Mouse (Mus musculus): Measurements from ENCODE around the gene Fhdc1. TPM values are rescaled to one million over a fixed set of nuclear protein-coding genes. Genes with fewer than 3 reads are reported as not detected.
A peak's percentile ranks its signal among the peaks of the same experiment; 100 is the strongest.

The Fhdc1 gene
- polyA plus RNA-seq, 1 experiment from 2014 or later, result 13.6 TPM

DNA sequence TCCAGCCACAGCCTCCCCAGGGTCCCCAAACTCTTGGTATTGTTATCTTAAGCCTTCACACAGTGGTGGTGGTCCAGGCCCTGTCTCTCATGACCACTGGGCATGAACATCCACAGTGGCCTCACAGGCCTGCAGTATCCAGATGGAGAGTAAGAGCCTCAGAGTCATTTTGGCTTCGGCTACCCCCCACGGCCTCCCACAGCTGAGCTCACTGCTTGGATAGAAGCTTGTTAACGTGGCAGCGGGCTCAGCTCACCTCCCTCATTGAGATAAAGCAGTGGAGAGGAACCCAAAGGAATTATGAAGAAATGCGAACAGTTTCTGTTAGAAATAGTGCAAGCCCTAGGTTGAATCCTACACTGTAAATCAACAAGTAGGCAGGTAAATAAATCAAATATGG is 32.4 kb downstream of the Fhdc1 start:
- ATAC-seq (ENCODE audit: insufficient read depth, low FRiP score, low read depth), result no peak
- H3K27ac ChIP-seq, result no peak overlapping the region
- no peaks in the 10 kb centered on the region for H3K4me1 ChIP-seq
- H3K4me2 ChIP-seq, result no peak overlapping the region
- no peaks in the 10 kb centered on the region for H3K9me3 ChIP-seq
- H3K27me3 ChIP-seq (replicated peaks), result no peaks in the 10 kb centered on the region
- no peak overlapping the region for H3K4me3 ChIP-seq (replicated peaks)
- no peak overlapping the region for H3K9ac ChIP-seq
- peaks cover 6% of the 10 kb centered on the region; the same call in 1 of the 2 replicates for H3K36me3 ChIP-seq
- 69% methylated on average over 5 of the region's 5 CpGs for WGBS

DNA sequence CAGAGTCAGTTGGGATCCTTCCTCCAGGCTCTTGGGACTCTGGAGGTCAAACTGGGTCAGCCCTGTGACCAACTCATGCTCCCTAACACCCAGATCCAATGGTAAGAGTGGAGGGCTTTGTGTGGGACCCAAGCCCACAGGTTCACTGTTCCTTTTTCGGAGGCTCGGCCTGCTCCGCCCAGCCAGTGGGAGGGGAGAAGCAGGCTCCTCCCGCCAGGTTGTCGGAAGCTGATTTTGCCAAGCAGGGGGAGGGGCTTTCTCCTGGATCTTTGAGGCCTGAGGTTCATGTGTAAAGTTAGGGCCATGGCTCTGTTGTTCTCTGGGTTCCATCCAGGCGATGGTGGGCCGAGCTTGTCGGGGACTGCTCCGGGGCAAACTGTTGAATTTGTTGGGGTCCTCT is 34.4 kb downstream of the Fhdc1 start:
- H3K36me3 ChIP-seq, result peaks cover 6% of the 10 kb centered on the region; the same call in 1 of the 2 replicates
- H3K27ac ChIP-seq, result no peak overlapping the region
- H3K4me2 ChIP-seq, result no peak overlapping the region
- H3K4me3 ChIP-seq (replicated peaks), result no peak overlapping the region
- H3K4me1 ChIP-seq, result no peaks in the 10 kb centered on the region
- 56% methylated on average over 9 of the region's 9 CpGs for WGBS
- no peaks in the 10 kb centered on the region for H3K27me3 ChIP-seq (replicated peaks)
- no peaks in the 10 kb centered on the region for H3K9me3 ChIP-seq
- ATAC-seq (ENCODE audit: insufficient read depth, low FRiP score, low read depth), result no peak
- no peak overlapping the region for H3K9ac ChIP-seq

DNA sequence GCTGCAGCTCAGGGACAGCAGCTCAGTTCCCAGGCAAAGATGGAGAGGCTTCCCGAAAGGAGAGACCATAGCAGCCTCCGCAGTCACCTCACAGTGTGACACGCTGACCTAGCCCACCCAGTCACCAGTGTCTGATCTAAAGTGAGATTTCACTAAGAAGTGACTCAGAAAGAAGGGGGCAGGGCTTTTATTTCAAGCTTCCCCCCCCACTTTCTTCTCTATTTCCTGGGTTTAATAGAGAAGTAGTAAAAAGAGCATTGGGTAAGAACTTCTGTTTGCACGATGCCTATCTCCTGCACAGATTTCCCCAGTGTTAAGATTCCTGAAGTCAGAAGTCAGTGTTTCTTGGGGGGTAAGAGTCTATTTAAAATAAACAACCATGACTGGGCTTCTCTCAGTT is 37.3 kb downstream of the Fhdc1 start:
- no peak overlapping the region for H3K9ac ChIP-seq
- no peaks in the 10 kb centered on the region for H3K4me1 ChIP-seq
- no peak overlapping the region for H3K4me2 ChIP-seq
- ATAC-seq (ENCODE audit: insufficient read depth, low FRiP score, low read depth), result no peak
- no peaks in the 10 kb centered on the region for H3K9me3 ChIP-seq
- no peak overlapping the region for H3K4me3 ChIP-seq (replicated peaks)
- WGBS, result 82% methylated on average over 4 of the region's 4 CpGs
- peaks cover 6% of the 10 kb centered on the region; the same call in 1 of the 2 replicates for H3K36me3 ChIP-seq
- H3K27me3 ChIP-seq (replicated peaks), result no peaks in the 10 kb centered on the region
- no peak overlapping the region for H3K27ac ChIP-seq

DNA sequence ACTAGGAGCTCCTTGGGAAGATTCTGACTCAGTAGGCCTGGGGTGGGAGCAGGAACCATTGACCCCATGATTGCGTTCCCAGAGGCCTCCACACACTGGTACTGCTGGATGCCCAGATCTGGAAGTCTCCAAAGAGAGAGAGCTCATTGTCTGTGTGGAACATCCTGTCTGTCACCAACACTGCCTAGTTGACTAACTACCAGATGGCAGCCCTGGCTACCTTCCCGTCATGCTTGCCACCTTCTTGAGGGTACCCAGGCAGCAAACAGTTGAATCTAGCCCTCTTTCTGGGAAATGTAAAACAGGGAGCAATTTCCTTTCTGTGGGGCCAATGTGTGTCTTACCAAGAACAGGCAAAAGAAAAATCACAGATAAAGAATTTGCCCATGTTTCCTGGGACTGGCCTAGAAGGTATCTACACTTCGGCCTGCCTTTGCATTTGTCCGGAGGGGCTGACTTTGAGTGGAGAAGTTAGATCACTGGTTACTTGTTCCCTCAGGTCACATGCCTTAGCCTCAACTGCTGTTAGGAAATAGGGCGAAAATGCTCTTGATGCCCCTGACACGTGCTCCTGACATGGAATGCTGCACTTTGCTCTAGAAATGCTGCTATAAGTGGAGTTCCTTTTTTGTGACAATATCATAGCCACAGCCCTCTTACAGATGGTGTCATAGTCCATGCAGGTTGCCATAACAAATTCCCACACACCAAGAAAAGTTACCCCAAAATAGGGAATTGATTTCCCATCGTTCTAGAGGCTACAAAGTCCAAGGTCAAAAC is 40.6 kb downstream of the Fhdc1 start:
- peaks cover 9% of the 10 kb centered on the region; the same call in 1 of the 2 replicates for H3K4me1 ChIP-seq
- 89% methylated on average over 7 of the region's 7 CpGs for WGBS
- no peak for ATAC-seq (ENCODE audit: insufficient read depth, low FRiP score, low read depth)
- H3K27me3 ChIP-seq (replicated peaks), result no peaks in the 10 kb centered on the region
- no peak overlapping the region for H3K4me2 ChIP-seq
- H3K36me3 ChIP-seq, result 0 out of 2 replicates have a peak, but pooled peaks cover under 1% of the 10 kb centered on the region
- no peaks in the 10 kb centered on the region for H3K9me3 ChIP-seq
- H3K9ac ChIP-seq, result no peak overlapping the region
- no peak overlapping the region for H3K4me3 ChIP-seq (replicated peaks)
- no peak overlapping the region for H3K27ac ChIP-seq

DNA sequence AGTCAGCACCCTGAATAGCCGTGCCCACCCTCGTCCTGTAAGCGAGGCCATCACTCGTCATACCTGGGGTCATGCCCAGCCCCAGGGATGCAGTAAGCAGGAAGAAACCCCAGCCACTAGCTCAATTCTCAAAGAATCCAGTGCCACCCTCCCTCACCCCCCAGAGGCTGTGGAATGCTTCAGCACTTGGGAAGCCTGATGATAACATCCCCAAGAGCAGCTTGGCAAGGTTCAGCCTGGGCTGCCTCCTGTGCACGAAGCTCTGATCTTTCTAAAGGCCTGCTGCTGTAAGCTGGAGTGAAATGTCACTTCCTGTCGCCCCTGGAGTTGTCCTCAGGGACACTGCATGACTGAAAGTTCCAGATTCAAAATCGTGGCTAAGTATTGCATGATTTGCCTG is 41.4 kb downstream of the Fhdc1 start:
- Histone ChIP-seq H3K4me1 (peaks cover 12% of the 10 kb centered on the region; the same call in 1 of the 2 replicates), H3K9me3 (no peaks in the 10 kb centered on the region), H3K36me3 (no peaks in the 10 kb centered on the region), H3K4me2 (no peak overlapping the region), H3K27ac (no peak overlapping the region), H3K27me3 (replicated peaks) (no peaks in the 10 kb centered on the region), H3K4me3 (replicated peaks) (no peak overlapping the region), H3K9ac (no peak overlapping the region)
- ATAC-seq (ENCODE audit: insufficient read depth, low FRiP score, low read depth), result no peak
- 84% methylated on average over 7 of the region's 7 CpGs for WGBS

DNA sequence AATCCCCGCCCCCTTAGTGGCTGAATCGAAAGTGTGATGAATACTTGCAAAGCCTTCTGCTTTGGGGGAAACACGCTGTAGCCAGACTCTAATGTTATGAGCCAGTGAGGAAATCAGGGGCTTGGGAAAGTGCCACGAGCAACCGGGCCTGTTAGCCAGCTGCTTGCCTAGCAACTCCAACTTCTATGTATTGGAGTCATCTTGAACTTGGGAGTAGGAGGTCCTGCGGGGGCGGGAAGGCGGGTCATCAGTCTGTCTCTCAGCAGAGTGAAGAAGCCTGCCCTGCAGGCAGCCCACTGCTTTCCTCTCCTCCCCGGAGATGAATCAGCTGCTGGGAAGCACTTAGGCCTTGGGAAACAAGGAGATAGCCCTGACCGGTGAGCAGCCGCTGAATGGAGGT is 42.1 kb downstream of the Fhdc1 start:
- WGBS, result 60% methylated on average over 11 of the region's 11 CpGs
- H3K4me1 ChIP-seq, result peaks cover 12% of the 10 kb centered on the region; the same call in 1 of the 2 replicates
- H3K4me3 ChIP-seq (replicated peaks), result no peak overlapping the region
- H3K36me3 ChIP-seq, result no peaks in the 10 kb centered on the region
- H3K9me3 ChIP-seq, result no peaks in the 10 kb centered on the region
- no peak overlapping the region for H3K4me2 ChIP-seq
- H3K27ac ChIP-seq, result no peak overlapping the region
- no peaks in the 10 kb centered on the region for H3K27me3 ChIP-seq (replicated peaks)
- ATAC-seq (ENCODE audit: insufficient read depth, low FRiP score, low read depth), result no peak
- H3K9ac ChIP-seq, result no peak overlapping the region

DNA sequence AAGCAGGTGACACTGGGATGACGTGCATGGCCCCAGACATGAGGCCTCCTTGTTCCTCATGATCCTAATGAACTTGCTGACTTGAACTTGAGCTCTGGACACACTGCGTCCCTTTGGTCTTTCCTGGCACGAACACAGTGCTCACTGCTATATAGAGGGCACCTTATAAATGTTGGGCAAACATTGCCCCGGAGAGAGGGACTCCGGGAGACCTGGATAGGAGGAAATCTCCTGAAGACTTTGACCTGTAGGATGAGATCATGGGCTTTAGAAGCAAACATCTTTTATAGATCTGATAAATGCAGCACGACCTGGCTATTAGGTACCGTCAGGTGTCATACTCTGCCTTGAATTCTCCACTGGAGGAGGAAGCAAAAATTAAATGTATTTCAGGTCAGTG is 43.3 kb downstream of the Fhdc1 start:
- peaks cover 12% of the 10 kb centered on the region; the same call in 1 of the 2 replicates for H3K4me1 ChIP-seq
- ATAC-seq (ENCODE audit: insufficient read depth, low FRiP score, low read depth), result no peak
- H3K27ac ChIP-seq, result no peak overlapping the region
- WGBS, result 87% methylated on average over 7 of the region's 7 CpGs
- no peaks in the 10 kb centered on the region for H3K9me3 ChIP-seq
- no peaks in the 10 kb centered on the region for H3K27me3 ChIP-seq (replicated peaks)
- H3K4me2 ChIP-seq, result no peak overlapping the region
- no peaks in the 10 kb centered on the region for H3K36me3 ChIP-seq
- H3K4me3 ChIP-seq (replicated peaks), result no peak overlapping the region
- no peak overlapping the region for H3K9ac ChIP-seq

DNA sequence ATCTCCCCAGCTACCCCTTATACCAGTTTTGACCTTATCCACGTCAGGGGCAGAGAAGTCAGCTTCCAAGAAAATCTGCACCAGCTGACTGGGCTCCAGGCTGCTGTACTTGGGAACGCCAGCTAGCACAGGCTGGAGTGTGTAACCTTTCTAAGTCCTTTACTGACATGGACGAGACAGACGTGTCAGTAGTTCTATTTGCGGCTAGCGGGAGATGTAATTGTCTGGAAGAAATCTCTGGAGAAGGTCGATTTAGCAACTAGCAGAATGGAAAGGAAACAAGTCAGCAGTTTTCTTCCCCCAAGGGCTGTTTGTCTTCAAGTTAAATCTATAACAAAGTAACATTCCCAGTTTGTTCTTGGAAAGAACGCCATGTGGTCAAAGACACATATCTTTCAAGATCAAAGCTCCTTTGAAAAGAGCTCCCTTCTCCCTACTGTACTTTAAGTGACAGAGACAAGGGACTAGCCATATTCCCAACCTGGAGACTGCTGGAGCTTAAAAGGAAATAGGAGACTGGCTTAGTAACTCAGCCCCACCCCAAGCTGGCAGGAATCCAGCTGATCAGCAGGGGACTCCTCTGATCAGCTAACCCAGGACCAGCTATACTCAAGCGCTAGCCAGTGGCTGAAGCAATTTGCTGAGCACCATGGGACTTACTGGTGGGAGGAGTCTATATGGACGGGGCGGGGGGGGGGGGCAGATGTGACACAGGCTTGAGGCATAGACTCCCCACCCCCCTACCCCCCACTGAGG is 44.8 kb downstream of the Fhdc1 start:
- no peaks in the 10 kb centered on the region for H3K9me3 ChIP-seq
- peaks cover 26% of the 10 kb centered on the region for H3K4me1 ChIP-seq
- no peak overlapping the region for H3K9ac ChIP-seq
- no peak overlapping the region for H3K4me3 ChIP-seq (replicated peaks)
- ATAC-seq (ENCODE audit: insufficient read depth, low FRiP score, low read depth), result peak; percentile 44; the same call in 1 of the 2 replicates
- H3K36me3 ChIP-seq, result no peaks in the 10 kb centered on the region
- 24% methylated on average over 10 of the region's 11 CpGs for WGBS
- no peaks in the 10 kb centered on the region for H3K27me3 ChIP-seq (replicated peaks)
- no peak overlapping the region for H3K4me2 ChIP-seq
- peak overlapping the region; percentile 41 for H3K27ac ChIP-seq

DNA sequence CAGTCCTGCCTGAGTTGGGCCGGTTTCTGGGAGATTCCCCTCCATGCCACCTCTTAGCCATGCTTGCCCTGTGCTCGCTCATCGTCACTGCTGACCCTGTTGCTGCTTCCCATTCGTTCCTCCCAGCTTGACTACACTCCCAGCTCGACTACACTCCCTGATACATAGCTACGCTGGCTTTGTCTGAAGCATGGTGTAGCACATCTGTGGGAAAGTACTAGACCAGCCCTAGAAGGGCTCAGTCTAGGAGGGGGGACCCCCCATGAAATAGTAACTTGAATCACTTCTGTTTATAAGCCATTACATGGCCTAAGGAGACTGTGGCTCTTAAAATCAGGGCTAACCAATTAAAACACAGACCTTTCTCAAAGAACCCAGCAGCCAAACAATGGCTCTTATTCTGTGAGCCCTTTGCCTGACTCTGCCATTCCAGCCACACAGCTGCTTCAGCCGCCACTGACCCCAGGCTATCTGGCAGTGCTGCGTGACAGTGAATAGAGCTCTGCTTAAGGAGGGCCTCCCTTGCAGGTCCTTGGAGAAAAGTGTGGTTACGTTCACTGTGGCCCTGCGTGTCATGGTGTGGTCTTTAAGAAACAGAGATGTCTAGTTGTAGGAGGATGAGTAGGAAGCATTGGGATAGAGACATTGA is 47.3 kb downstream of the Fhdc1 start:
- Histone ChIP-seq H3K9ac (no peak overlapping the region), H3K9me3 (no peaks in the 10 kb centered on the region), H3K4me2 (no peak overlapping the region), H3K36me3 (no peaks in the 10 kb centered on the region), H3K4me1 (peaks cover 31% of the 10 kb centered on the region), H3K4me3 (replicated peaks) (no peak overlapping the region), H3K27ac (no peak overlapping the region), H3K27me3 (replicated peaks) (no peaks in the 10 kb centered on the region)
- 80% methylated on average over 10 of the region's 10 CpGs for WGBS
- ATAC-seq (ENCODE audit: insufficient read depth, low FRiP score, low read depth), result no peak

DNA sequence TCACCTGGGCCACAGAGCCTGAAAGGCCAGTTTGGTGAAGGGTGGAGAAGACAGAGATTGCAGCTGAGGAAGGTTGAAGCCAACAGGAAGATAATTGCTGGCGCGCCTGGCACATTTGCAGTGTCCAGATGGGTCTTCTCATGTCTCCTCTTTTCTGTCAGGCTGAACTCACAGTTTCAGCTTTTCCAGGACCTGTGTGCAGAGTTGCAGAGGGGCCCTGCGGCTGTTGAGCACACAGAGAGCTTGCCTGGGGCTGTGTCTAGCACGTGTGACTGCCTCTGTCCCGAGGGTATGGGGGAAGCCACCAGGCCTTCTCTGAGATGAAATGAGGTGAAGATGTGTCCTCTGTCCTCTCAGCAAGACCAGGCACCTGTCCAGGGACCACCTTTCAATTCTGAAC is 49.0 kb downstream of the Fhdc1 start:
- no peak overlapping the region for H3K9ac ChIP-seq
- no peaks in the 10 kb centered on the region for H3K9me3 ChIP-seq
- H3K27ac ChIP-seq, result peak overlapping the region; percentile 28; the same call in 1 of the 2 replicates
- peaks cover 31% of the 10 kb centered on the region for H3K4me1 ChIP-seq
- H3K4me2 ChIP-seq, result no peak overlapping the region
- no peak for ATAC-seq (ENCODE audit: insufficient read depth, low FRiP score, low read depth)
- no peaks in the 10 kb centered on the region for H3K36me3 ChIP-seq
- 32% methylated on average over 5 of the region's 5 CpGs for WGBS
- no peak overlapping the region for H3K4me3 ChIP-seq (replicated peaks)
- no peaks in the 10 kb centered on the region for H3K27me3 ChIP-seq (replicated peaks)

DNA sequence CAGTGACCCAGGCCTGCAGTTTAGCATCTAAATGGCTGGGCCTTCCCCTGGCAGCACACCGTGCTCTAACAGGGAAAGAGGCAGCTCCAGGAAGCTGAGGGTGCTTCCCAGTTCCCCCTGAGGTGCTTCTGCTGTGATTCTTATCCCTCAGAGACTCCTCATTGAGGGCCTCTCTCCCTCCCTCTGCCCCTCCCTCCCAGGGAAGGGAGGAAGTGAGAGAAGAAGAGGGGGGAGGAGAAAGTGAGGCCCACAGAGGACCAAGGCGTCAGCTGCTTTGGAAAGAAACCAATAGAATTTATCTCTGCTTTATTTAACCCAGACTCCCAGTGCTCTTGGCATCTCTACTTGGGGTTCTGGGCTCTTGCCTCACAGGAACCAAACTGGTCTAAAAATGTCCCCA is 50.1 kb downstream of the Fhdc1 start:
- no peak overlapping the region for H3K9ac ChIP-seq

More for the DNA sequence above, 50.1 kb downstream of the Fhdc1 start:
- no peak overlapping the region for H3K4me2 ChIP-seq
- no peaks in the 10 kb centered on the region for H3K9me3 ChIP-seq
- no peak overlapping the region for H3K4me3 ChIP-seq (replicated peaks)
- H3K27me3 ChIP-seq (replicated peaks), result no peaks in the 10 kb centered on the region
- 39% methylated on average over 2 of the region's 2 CpGs for WGBS
- no peak overlapping the region for H3K27ac ChIP-seq
- no peak for ATAC-seq (ENCODE audit: insufficient read depth, low FRiP score, low read depth)
- H3K36me3 ChIP-seq, result no peaks in the 10 kb centered on the region
- peaks cover 26% of the 10 kb centered on the region for H3K4me1 ChIP-seq

Measured in stomach, embryonic 15.5 days (tissue).